Mouse (Mus musculus) cerebellum, adult (tissue): Measurements from ENCODE around the gene Atp2a1.
A peak's percentile ranks its signal among the peaks of the same experiment; 100 is the strongest.
"Not testable (repeated sequence)": the region's sequence is repeated elsewhere in the genome, so short reads cannot be mapped to it uniquely, and the experiment has no call there.

Source experiments
- ATAC-seq: cut with Nextera tagmentation; 2 replicates; pipeline ENCODE4 v1.9.2; 2017; ENCODE audit warnings: mild to moderate bottlenecking, moderate library complexity, mixed read lengths; ENCODE audit not compliant: insufficient number of reproducible peaks, low FRiP score, low TSS enrichment

Gene Atp2a1

GRCm38 (mm10) chr7:126463004-126463403 is at the start of gene Atp2a1:
Atp2a1 (minus strand) TSS chr7:126463108.
- no peak for ATAC-seq

GRCm38 (mm10) chr7:126511287-126511686 is 48.4 kb upstream of the Atp2a1 start:
- no peak for ATAC-seq

- ATAC-seq, result no peak
Measured at GRCm38 (mm10) chr7:126507126-126507778, 44.3 kb upstream of the Atp2a1 start.

GRCm38 (mm10) chr7:126504913-126505312 is 42.0 kb upstream of the Atp2a1 start:
- ATAC-seq, result no peak

- ATAC-seq, result peak; percentile 88
Measured at GRCm38 (mm10) chr7:126503273-126503878, 40.5 kb upstream of the Atp2a1 start, which contains the start of gene Atxn2l. Atxn2l (minus strand) TSS chr7:126503437.

- no peak for ATAC-seq
Measured at GRCm38 (mm10) chr7:126502751-126503150, 39.8 kb upstream of the Atp2a1 start.

GRCm38 (mm10) chr7:126502023-126502741 is 39.3 kb upstream of the Atp2a1 start:
- ATAC-seq, result peak; percentile 72

- ATAC-seq, result no peak
Measured at GRCm38 (mm10) chr7:126501684-126502022, 38.7 kb upstream of the Atp2a1 start.

GRCm38 (mm10) chr7:126499416-126499815 is 36.5 kb upstream of the Atp2a1 start:
- ATAC-seq, result no peak

GRCm38 (mm10) chr7:126497966-126498365 is 35.1 kb upstream of the Atp2a1 start:
- ATAC-seq, result no peak

- ATAC-seq, result no peak
Measured at GRCm38 (mm10) chr7:126496475-126496874, 33.6 kb upstream of the Atp2a1 start.

GRCm38 (mm10) chr7:126494120-126494519 is 31.2 kb upstream of the Atp2a1 start:
- no peak for ATAC-seq

GRCm38 (mm10) chr7:126491973-126492372 is 29.1 kb upstream of the Atp2a1 start:
- no peak for ATAC-seq

- no peak for ATAC-seq
Measured at GRCm38 (mm10) chr7:126491005-126491404, 28.1 kb upstream of the Atp2a1 start.

GRCm38 (mm10) chr7:126487617-126488385 is 24.9 kb upstream of the Atp2a1 start:
- ATAC-seq, result not testable (repeated sequence)

GRCm38 (mm10) chr7:126487052-126487483 is 24.2 kb upstream of the Atp2a1 start, which contains the start of gene Tufm:
Tufm (plus strand) TSS chr7:126487361.
- peak; percentile 95 for ATAC-seq

- ATAC-seq, result peak; percentile 82
Measured at GRCm38 (mm10) chr7:126482392-126482871, 19.5 kb upstream of the Atp2a1 start.

GRCm38 (mm10) chr7:126481699-126482098 is 18.8 kb upstream of the Atp2a1 start:
- ATAC-seq, result no peak

- ATAC-seq, result peak; percentile 82; the same call in 1 of the 2 replicates
Measured at GRCm38 (mm10) chr7:126474993-126475581, 12.2 kb upstream of the Atp2a1 start, which contains the start of gene Sh2b1. Sh2b1 (minus strand) TSS chr7:126475424.

- no peak; the same call in 1 of the 2 replicates for ATAC-seq
Measured at GRCm38 (mm10) chr7:126474486-126474955, 11.6 kb upstream of the Atp2a1 start.
